Mouse (Mus musculus) C2C12 (cell line): ENCODE measurements around the gene Zfp292. TPM values are rescaled to one million over a fixed set of nuclear protein-coding genes. Genes with fewer than 3 reads are reported as not detected.
A peak's percentile ranks its signal among the peaks of the same experiment; 100 is the strongest.

Source experiments
- H3K27me3 ChIP-seq: one replicate; pipeline ENCODE4 v1.6.1; 2011; ENCODE audit not compliant: control insufficient read depth, insufficient read depth, insufficient read length
- H3K36me3 ChIP-seq: one replicate; pipeline ENCODE4 v1.6.1; 2011; ENCODE audit not compliant: control insufficient read depth, insufficient read depth
- H3K4me3 ChIP-seq: one replicate; pipeline ENCODE4 v1.5.1; 2011; ENCODE audit warnings: mild to moderate bottlenecking, control low read depth; ENCODE audit not compliant: poor library complexity, insufficient read depth, severe bottlenecking
- H3K79me2 ChIP-seq: one replicate; pipeline ENCODE4 v1.6.1; 2011; ENCODE audit not compliant: control insufficient read depth, insufficient read depth
- H3K79me3 ChIP-seq: one replicate; pipeline ENCODE4 v1.6.1; 2011; ENCODE audit warnings: low read depth, control low read depth
- H3ac ChIP-seq: one replicate; pipeline ENCODE3; 2011; ENCODE audit warnings: low read depth; ENCODE audit not compliant: control insufficient read depth, insufficient read length
- CEBPB ChIP-seq: IDR thresholded peaks from one replicate; pipeline ENCODE4 v1.6.1; 2011; ENCODE audit warnings: low read depth, mild to moderate bottlenecking, control low read depth, moderate library complexity
- CTCF ChIP-seq: IDR thresholded peaks from one replicate; pipeline ENCODE4 v1.5.1; 2011; ENCODE audit not compliant: control insufficient read depth, insufficient read depth, insufficient read length
- FOSL1 ChIP-seq: IDR thresholded peaks from one replicate; pipeline ENCODE4 v1.8.0; 2011; ENCODE audit warnings: mild to moderate bottlenecking, low read length; ENCODE audit not compliant: poor library complexity, insufficient read depth, severe bottlenecking
- MAX ChIP-seq: IDR thresholded peaks from one replicate; pipeline ENCODE4 v1.6.1; 2011; ENCODE audit warnings: mild to moderate bottlenecking, control low read depth
- MYOD1 ChIP-seq: IDR thresholded peaks from one replicate; pipeline ENCODE4 v1.6.1; 2011; ENCODE audit warnings: low read depth; ENCODE audit not compliant: control insufficient read depth, insufficient read length
- MYOG ChIP-seq: IDR thresholded peaks from one replicate; pipeline ENCODE4 v1.6.1; 2011; ENCODE audit not compliant: control insufficient read depth, insufficient read length; ENCODE audit errors: extremely low read depth
- USF1 ChIP-seq: IDR thresholded peaks from one replicate; pipeline ENCODE4 v1.6.1; 2011; ENCODE audit warnings: low read depth, mild to moderate bottlenecking, control low read depth, moderate library complexity
- polyA plus RNA-seq: library from polyadenylated mRNA; unstranded; fragments of >200 nt; fragmentation: generic; extraction: Trizol; gene quantifications from one replicate; pipeline ENCODE4 v1.2.1, GENCODE M21; 2012; ENCODE audit warnings: missing spikeins

Zfp292 gene
- polyA plus RNA-seq, 1 experiment = 1.7 TPM

- Histone ChIP-seq H3K79me2 (peaks cover 76% of the 10 kb centered on the region), H3K4me3 (peak overlapping the region; percentile 66), H3K27me3 (no peaks in the 10 kb centered on the region), H3K79me3 (peaks cover 60% of the 10 kb centered on the region), H3K36me3 (peaks cover 5% of the 10 kb centered on the region), H3ac (no peak overlapping the region)
- TF ChIP-seq CEBPB = no peak
- no peak for TF ChIP-seq FOSL1
- no peak for TF ChIP-seq CTCF
- TF ChIP-seq MYOD1 = no peak
- no peak for TF ChIP-seq USF1
- no peak for TF ChIP-seq MAX
- no peak for TF ChIP-seq MYOG
These were observed 1.7 kb downstream of the Zfp292 start for GRCm38 (mm10) chr4:34880921-34881650.

GRCm38 (mm10) chr4:34874234-34874633 is 8.5 kb downstream of the Zfp292 start:
- TF ChIP-seq USF1 (no peak), CTCF (no peak), FOSL1 (no peak), MYOG (no peak), CEBPB (no peak), MYOD1 (no peak), MAX (no peak)
- Histone ChIP-seq H3K79me2 (peaks cover 99% of the 10 kb centered on the region), H3ac (no peak overlapping the region), H3K36me3 (peaks cover 18% of the 10 kb centered on the region), H3K4me3 (no peak overlapping the region), H3K79me3 (peaks cover 94% of the 10 kb centered on the region), H3K27me3 (no peaks in the 10 kb centered on the region)

- H3ac ChIP-seq = no peak overlapping the region
- no peak for TF ChIP-seq CEBPB
- no peak for TF ChIP-seq FOSL1
- TF ChIP-seq MYOG = no peak
- no peak for TF ChIP-seq USF1
- peaks cover 99% of the 10 kb centered on the region for H3K79me2 ChIP-seq
- H3K4me3 ChIP-seq = no peak overlapping the region
- H3K36me3 ChIP-seq = peaks cover 18% of the 10 kb centered on the region
- peaks cover 94% of the 10 kb centered on the region for H3K79me3 ChIP-seq
- no peaks in the 10 kb centered on the region for H3K27me3 ChIP-seq
These were observed 9.8 kb downstream of the Zfp292 start for GRCm38 (mm10) chr4:34872896-34873495.

- no peak overlapping the region for H3K4me3 ChIP-seq
These were observed 12.9 kb downstream of the Zfp292 start for GRCm38 (mm10) chr4:34869813-34870212.

GRCm38 (mm10) chr4:34861438-34861837 is 21.3 kb downstream of the Zfp292 start:
- H3ac ChIP-seq = no peak overlapping the region
- H3K27me3 ChIP-seq = no peaks in the 10 kb centered on the region
- no peak overlapping the region for H3K4me3 ChIP-seq
- H3K79me3 ChIP-seq = peaks cover 94% of the 10 kb centered on the region
- H3K36me3 ChIP-seq = peaks cover 13% of the 10 kb centered on the region
- TF ChIP-seq CEBPB (no peak), MYOG (no peak), FOSL1 (no peak), MAX (no peak), USF1 (no peak), MYOD1 (no peak), CTCF (no peak)
- H3K79me2 ChIP-seq = peaks cover 100% of the 10 kb centered on the region

More at GRCm38 (mm10) chr4:34869813-34870212, 12.9 kb downstream of the Zfp292 start:
- Histone ChIP-seq H3ac (no peak overlapping the region), H3K79me3 (peaks cover 97% of the 10 kb centered on the region), H3K36me3 (peaks cover 16% of the 10 kb centered on the region), H3K79me2 (peaks cover 100% of the 10 kb centered on the region), H3K27me3 (no peaks in the 10 kb centered on the region)
- TF ChIP-seq MYOG (no peak), USF1 (no peak), MYOD1 (no peak), MAX (no peak), CEBPB (no peak), CTCF (no peak), FOSL1 (no peak)

- no peak for TF ChIP-seq MYOG
- TF ChIP-seq CEBPB = no peak
- no peak for TF ChIP-seq MYOD1
- no peak for TF ChIP-seq CTCF
- TF ChIP-seq MAX = no peak
- TF ChIP-seq FOSL1 = no peak
- TF ChIP-seq USF1 = no peak
- H3K4me3 ChIP-seq = no peak overlapping the region
- H3K79me2 ChIP-seq = peaks cover 100% of the 10 kb centered on the region
- peaks cover 94% of the 10 kb centered on the region for H3K79me3 ChIP-seq
- H3K27me3 ChIP-seq = no peaks in the 10 kb centered on the region
- H3K36me3 ChIP-seq = peaks cover 10% of the 10 kb centered on the region
- no peak overlapping the region for H3ac ChIP-seq
These were observed 23.3 kb downstream of the Zfp292 start for GRCm38 (mm10) chr4:34859416-34859815.
